Mouse (Mus musculus): ENCODE measurements around the gene Enpp7. TPM values are rescaled to one million over a fixed set of nuclear protein-coding genes. Genes with fewer than 3 reads are reported as not detected.
A peak's percentile ranks its signal among the peaks of the same experiment; 100 is the strongest.

Gene Enpp7
- total RNA-seq, 2 experiments from 2014 or later: not detected

DNA sequence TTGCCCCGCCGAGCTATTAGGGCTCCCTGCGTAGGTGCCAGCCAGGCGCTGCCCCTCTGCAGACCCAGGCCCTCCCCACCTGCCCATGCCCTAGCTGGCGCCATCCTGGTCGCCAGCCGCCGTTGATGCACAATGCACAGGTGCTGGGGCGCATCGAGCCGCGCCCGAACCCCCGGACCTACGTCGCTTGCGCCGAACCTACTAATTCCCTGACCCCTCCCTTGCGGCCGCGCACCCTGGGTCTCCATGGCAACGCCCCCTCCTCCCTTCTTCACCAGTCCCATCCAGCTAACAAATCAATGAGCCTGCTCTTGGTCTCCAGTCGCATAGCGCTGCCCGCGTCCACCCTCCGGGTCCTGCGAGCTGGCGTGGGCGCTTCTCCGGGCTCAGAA lies 53.3 kb downstream of the Enpp7 start:
- no peak for TF ChIP-seq CTCF (conservative IDR thresholded peaks at IDR 0.05)
- H3K4me3 ChIP-seq: peak overlapping the region; percentile 66
- DNase-seq (ENCODE audit: low spot score in 2 of 2): peak; percentile 52 to 67

DNA sequence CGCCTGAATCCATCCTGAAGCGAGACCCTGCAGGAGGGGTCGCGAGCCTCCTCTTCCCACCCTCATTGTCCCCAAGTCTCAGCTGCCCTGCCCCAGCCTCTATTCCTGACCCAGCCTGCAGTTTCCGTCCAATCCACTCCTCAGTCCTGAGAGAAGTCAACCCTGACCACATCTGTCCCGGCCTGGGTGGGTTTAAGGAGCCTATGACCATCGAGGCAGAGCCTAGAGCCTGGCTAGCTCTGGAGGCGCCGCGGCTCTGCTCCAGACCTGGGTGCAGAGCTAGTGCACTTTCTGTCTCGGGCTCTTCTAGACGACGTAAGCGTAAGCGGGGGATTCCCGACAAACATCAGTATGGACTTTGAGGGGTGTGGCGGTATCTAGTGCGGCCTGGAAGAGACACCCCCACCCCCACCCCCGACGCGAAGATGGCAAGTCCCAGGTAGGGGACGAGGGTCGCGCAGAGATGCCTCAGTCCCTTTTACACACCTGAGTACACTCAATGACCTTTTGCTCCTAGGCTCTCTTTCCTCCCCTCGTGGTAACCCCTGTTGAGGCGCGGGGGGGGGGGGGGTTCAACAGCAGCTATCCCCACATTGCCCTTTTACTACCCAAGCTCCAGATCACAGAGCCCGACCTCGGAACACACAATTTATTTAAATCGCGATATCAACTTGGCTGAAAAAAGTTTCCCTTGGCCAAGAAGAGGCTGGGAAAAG lies 53.9 kb downstream of the Enpp7 start:
- no peak for TF ChIP-seq CTCF (conservative IDR thresholded peaks at IDR 0.05)
- Histone ChIP-seq H3K27ac (peak overlapping the region; percentile 96; the same call in 1 of the 2 replicates), H3K4me3 (peak overlapping the region; percentile 66)
- no peak for DNase-seq (ENCODE audit: low spot score in 2 of 2)

More for the DNA sequence above, 53.3 kb downstream of the Enpp7 start:
- peak overlapping the region; percentile 96 for H3K27ac ChIP-seq

Other genes with a start within 250 kb of the Enpp7 start
- gene Rbfox3, start 76.6 kb upstream of the Enpp7 start, total RNA-seq (2021): 100 to 1,000 TPM; 276 to 303 TPM
- 1 to 10 TPM; 2.9 to 3.1 TPM for gene Cbx2, start 34.8 kb downstream of the Enpp7 start, total RNA-seq (2021)
- 10 to 100 TPM; 10.2 to 11.3 TPM for gene Cbx8, start 52.8 kb downstream of the Enpp7 start, total RNA-seq (2021)
- gene Cbx4, start 98.0 kb downstream of the Enpp7 start, total RNA-seq (2021): 10 to 100 TPM; 53.7 to 60.4 TPM
- gene Tbc1d16, start 240.3 kb downstream of the Enpp7 start, total RNA-seq (2021): 10 to 100 TPM; 44.0 to 44.1 TPM
- 1 to 10 TPM; 2.8 to 4.1 TPM for gene Ccdc40, start 240.4 kb downstream of the Enpp7 start, total RNA-seq (2021)